Mouse (Mus musculus) liver, adult 2 months (tissue): Measurements from ENCODE around the gene Tbca.

Experiments used
- CTCF ChIP-seq: fragments of 200-500 bp; IDR thresholded peaks from 2 replicates; pipeline ENCODE4 v1.5.1; 2011; ENCODE audit warnings: low read depth, low read length, control low read depth
- POLR2A ChIP-seq: fragments of 200-500 bp; IDR thresholded peaks from 2 replicates; pipeline ENCODE4 v1.6.1; 2011; ENCODE audit warnings: low read length, control low read depth; ENCODE audit not compliant: insufficient read depth; ENCODE audit errors: extremely low read depth

DNA sequence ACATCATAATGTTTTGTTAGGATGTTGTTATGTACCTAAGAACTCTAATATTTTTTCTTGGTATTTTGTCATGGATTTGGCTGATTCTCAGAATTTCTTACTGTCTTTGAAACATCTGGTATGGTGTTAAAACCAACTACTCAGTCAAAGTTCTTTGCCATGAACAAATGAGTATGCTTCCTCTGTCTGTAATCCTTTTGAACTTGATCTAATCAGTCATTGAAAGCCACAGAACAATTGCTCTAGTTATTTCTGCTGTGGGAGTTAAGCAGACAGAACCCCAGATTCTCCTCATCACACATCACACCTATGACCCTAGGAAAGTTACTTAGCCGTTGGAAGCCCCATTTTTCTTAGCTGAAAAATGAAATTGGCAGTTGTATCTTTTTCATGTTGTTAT, 6.0 kb downstream of the Tbca start:
- TF ChIP-seq POLR2A (no peak), CTCF (no peak)
